Mouse (Mus musculus) C2C12 (cell line): Measurements from ENCODE around the gene Marcks.

Source experiments
- CEBPB ChIP-seq: IDR thresholded peaks from one replicate; pipeline ENCODE4 v1.6.1; 2011; ENCODE audit warnings: low read depth, mild to moderate bottlenecking, control low read depth, moderate library complexity
- CTCF ChIP-seq: IDR thresholded peaks from one replicate; pipeline ENCODE4 v1.5.1; 2011; ENCODE audit not compliant: control insufficient read depth, insufficient read depth, insufficient read length
- USF1 ChIP-seq: IDR thresholded peaks from one replicate; pipeline ENCODE4 v1.6.1; 2011; ENCODE audit warnings: low read depth, mild to moderate bottlenecking, control low read depth, moderate library complexity

DNA sequence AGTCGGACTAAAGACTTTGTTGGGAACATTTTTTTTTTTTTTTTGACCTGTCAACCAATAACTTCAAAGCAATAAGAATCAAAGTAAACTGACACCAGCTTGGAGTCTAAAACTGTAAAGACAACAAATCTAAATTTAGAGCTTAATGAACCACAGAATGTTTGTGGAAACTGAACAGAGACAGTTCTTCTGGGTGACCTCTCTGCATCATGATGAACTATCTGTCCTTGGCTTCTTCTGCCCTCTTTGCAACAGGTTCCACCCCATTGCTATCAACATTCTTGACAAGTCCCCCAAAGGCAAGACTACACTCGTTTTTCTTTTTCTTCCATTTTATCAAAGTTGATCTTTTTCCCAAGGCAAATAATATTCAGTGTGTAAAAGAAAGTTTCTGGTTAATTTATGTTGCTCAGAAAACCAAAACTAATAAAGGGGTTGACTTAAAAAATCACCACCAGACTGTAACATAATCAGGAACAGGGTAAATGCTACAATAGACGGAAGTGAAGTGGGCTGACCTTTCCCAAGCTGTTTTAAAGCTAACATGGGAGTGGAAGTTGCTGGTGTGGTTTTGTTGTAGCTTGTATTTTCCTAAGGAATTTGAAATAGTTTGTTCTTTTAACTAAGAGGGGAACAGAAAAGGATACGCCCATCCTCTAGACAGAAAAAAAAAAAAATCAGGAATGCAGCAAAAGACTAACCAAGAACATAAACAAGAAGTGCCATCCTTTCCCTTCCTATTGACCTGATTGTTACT lies 31.7 kb downstream of the Marcks start:
- TF ChIP-seq CTCF (no peak), USF1 (no peak), CEBPB (no peak)
